Mouse (Mus musculus) liver, postnatal 0 days (tissue): ENCODE measurements around the gene Ccdc83.

ENCODE experiments used
- CTCF ChIP-seq: sonication (generic); IDR thresholded peaks from 2 replicates; pipeline ENCODE4 v1.5.1; 2016; ENCODE audit warnings: antibody characterized with exemption, low read depth
- EP300 ChIP-seq: IDR thresholded peaks from 2 replicates; pipeline ENCODE4 v1.6.1; 2016; ENCODE audit warnings: antibody characterized with exemption, low read depth, mild to moderate bottlenecking

DNA sequence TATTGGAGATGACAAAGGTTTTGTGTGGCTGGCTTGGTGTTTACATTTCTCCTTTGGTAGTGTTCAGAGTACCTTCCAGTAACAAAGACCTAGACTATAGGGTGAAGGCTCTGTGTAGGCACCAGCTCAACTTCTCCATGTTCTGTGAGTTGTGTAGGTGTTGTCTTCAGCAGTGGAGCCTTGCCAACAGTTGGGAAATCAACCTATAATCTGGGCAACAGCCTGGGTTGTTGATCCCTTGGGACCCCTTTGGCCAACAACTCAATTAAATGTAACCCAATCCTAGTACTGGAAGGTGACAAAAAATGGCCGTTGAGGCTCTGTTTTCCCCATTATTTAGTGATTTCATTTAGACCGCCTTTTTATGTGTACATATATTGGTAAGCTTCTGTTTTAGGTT lies 55.5 kb downstream of the Ccdc83 start:
- TF ChIP-seq CTCF: no peak
- TF ChIP-seq EP300: no peak
